Comparison of ENCODE assay signal across 25 mouse cellular contexts in the genomic region with DNA sequence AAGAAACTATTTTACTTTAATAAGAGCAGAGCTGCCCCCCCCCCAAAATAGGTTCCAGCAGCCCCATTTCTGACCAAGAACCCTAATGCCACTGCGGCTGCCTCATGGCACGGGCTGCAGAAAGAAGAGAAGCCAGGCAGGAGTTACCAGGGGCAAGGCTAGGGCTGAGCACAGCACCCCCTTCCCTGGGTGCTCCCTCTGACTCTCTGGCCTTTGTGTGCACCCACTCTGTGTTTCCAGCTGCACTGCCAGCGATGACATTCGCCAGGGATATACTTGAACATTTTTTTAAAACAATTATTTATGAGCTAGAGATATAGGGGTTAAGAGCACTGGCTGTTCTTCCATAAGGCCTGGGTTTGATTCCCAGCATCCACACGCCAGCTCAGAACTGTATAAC. TPM values are rescaled to one million over a fixed set of nuclear protein-coding genes. Genes with fewer than 3 reads are reported as not detected.
DNase-seq lines count a peak whose midpoint lies in the region; ATAC-seq lines count a peak whose summit lies in the region.
"Had no signal": no experiment of that assay in that cellular context is flagged by ENCODE, and none has a peak within 500 bp of the region (broad histone marks: within the 10 kb centered on the region; RNA-seq: fewer than 3 reads in every experiment).

No protein-coding gene starts in this region.

- ATAC-seq in forebrain, embryonic 11.5 days (replicated peaks; ENCODE audit: low FRiP score), result no peak
- ATAC-seq in forebrain, embryonic 12.5 days (ENCODE audit: low FRiP score), result no peak
- no peak for ATAC-seq in limb, embryonic 11.5 days (ENCODE audit: insufficient number of reproducible peaks, low FRiP score, low TSS enrichment, low read depth)
- ATAC-seq in midbrain, embryonic 11.5 days (ENCODE audit: low FRiP score), result no peak
- ATAC-seq in midbrain, embryonic 14.5 days (ENCODE audit: low FRiP score, low TSS enrichment), result no peak
- ATAC-seq: activated CD4-positive, CD25-positive, alpha-beta regulatory T cell, adult 4 months; CD4-positive, CD25-positive, alpha-beta regulatory T cell, adult 4 months; Patski had no signal

- no peak overlapping the region for H3K27ac ChIP-seq in forebrain, embryonic 11.5 days (ENCODE audit: low read depth, low read length)
- no peak overlapping the region for H3K27ac ChIP-seq in forebrain, embryonic 12.5 days
- no peak overlapping the region for H3K27ac ChIP-seq in heart, embryonic 10.5 days
- no peak overlapping the region for H3K27ac ChIP-seq in limb, embryonic 11.5 days (replicated peaks; ENCODE audit: low read depth, low read length)
- no peak overlapping the region for H3K27ac ChIP-seq in limb, embryonic 10.5 days
- H3K27ac ChIP-seq in midbrain, embryonic 11.5 days (ENCODE audit: low read depth, low read length), result no peak overlapping the region
- no peak overlapping the region for H3K27ac ChIP-seq in midbrain, embryonic 14.5 days (replicated peaks; ENCODE audit: low read depth, low read length)

- peaks cover 71% of the 10 kb centered on the region for H3K27me3 ChIP-seq in forebrain, embryonic 11.5 days (ENCODE audit: control insufficient read depth, insufficient read depth, low read length)
- H3K27me3 ChIP-seq in forebrain, embryonic 12.5 days, result peaks cover 89% of the 10 kb centered on the region
- H3K27me3 ChIP-seq in heart, embryonic 10.5 days (ENCODE audit: insufficient read depth, poor library complexity, severe bottlenecking), result peaks cover 97% of the 10 kb centered on the region
- peaks cover 67% of the 10 kb centered on the region for H3K27me3 ChIP-seq in limb, embryonic 11.5 days (ENCODE audit: control insufficient read depth, insufficient read depth, low read length)
- H3K27me3 ChIP-seq in limb, embryonic 10.5 days (ENCODE audit: low read depth, poor library complexity, severe bottlenecking), result peaks cover 95% of the 10 kb centered on the region
- peaks cover 77% of the 10 kb centered on the region for H3K27me3 ChIP-seq in midbrain, embryonic 11.5 days (ENCODE audit: control insufficient read depth, insufficient read depth, low read length)
- H3K27me3 ChIP-seq in midbrain, embryonic 14.5 days (ENCODE audit: control insufficient read depth, insufficient read depth, low read length), result peaks cover 77% of the 10 kb centered on the region
- H3K27me3 ChIP-seq: CH12.LX had no signal

- intact Hi-C loops in heart, postnatal 25 days (cut with DNase I), result no loop called here

- 45% methylated on average over 5 of the region's 5 CpGs for WGBS in forebrain, embryonic 11.5 days
- 35% methylated on average over 5 of the region's 5 CpGs for WGBS in forebrain, embryonic 12.5 days
- WGBS in heart, embryonic 10.5 days, result 41% methylated on average over 5 of the region's 5 CpGs
- 40% methylated on average over 5 of the region's 5 CpGs for WGBS in limb, embryonic 11.5 days
- 58% methylated on average over 5 of the region's 5 CpGs for WGBS in limb, embryonic 10.5 days
- 38% methylated on average over 5 of the region's 5 CpGs for WGBS in midbrain, embryonic 11.5 days
- 39% methylated on average over 5 of the region's 5 CpGs for WGBS in midbrain, embryonic 14.5 days

- H3K9ac ChIP-seq in forebrain, embryonic 11.5 days (ENCODE audit: low read length), result no peak overlapping the region
- no peak overlapping the region for H3K9ac ChIP-seq in forebrain, embryonic 12.5 days
- H3K9ac ChIP-seq in limb, embryonic 11.5 days (ENCODE audit: low read length), result no peak overlapping the region
- H3K9ac ChIP-seq in midbrain, embryonic 11.5 days (ENCODE audit: low read length), result no peak overlapping the region
- no peak overlapping the region for H3K9ac ChIP-seq in midbrain, embryonic 14.5 days (replicated peaks; ENCODE audit: low read length)

- DNase-seq in forebrain, embryonic 11.5 days (ENCODE audit: low spot score), result peak; percentile 43
- DNase-seq in heart, embryonic 10.5 days (ENCODE audit: low spot score), result peak; percentile 66
- no peak for DNase-seq in heart, postnatal 25 days (ENCODE audit: low spot score)
- peak; percentile 21 for DNase-seq in limb, embryonic 11.5 days (ENCODE audit: low spot score)
- no peak for DNase-seq in limb, embryonic 10.5 days (ENCODE audit: low spot score)
- DNase-seq in midbrain, embryonic 11.5 days (ENCODE audit: low spot score, missing footprints), result peak; percentile 82
- no peak for DNase-seq in midbrain, embryonic 14.5 days
- DNase-seq: adrenal gland, adult 2 months; adrenal gland, adult 8-10 months; adrenal gland, postnatal 10 days; adrenal gland, postnatal 14 days; adrenal gland, postnatal 25 days; adrenal gland, postnatal 36 days; B cell, adult 2 months; cerebellum, adult 11 months; cerebellum, adult 11-12 months had no signal

- no peak overlapping the region for H3K4me2 ChIP-seq in forebrain, embryonic 11.5 days (ENCODE audit: low read depth, low read length, severe bottlenecking)
- H3K4me2 ChIP-seq in forebrain, embryonic 12.5 days, result no peak overlapping the region
- no peak overlapping the region for H3K4me2 ChIP-seq in limb, embryonic 11.5 days (ENCODE audit: low read depth, severe bottlenecking)
- no peak overlapping the region for H3K4me2 ChIP-seq in midbrain, embryonic 11.5 days
- H3K4me2 ChIP-seq in midbrain, embryonic 14.5 days (ENCODE audit: low read length), result no peak overlapping the region

- H3K9me3 ChIP-seq in forebrain, embryonic 11.5 days (ENCODE audit: control insufficient read depth, low read length), result no peaks in the 10 kb centered on the region
- H3K9me3 ChIP-seq in forebrain, embryonic 12.5 days, result no peaks in the 10 kb centered on the region
- no peaks in the 10 kb centered on the region for H3K9me3 ChIP-seq in heart, embryonic 10.5 days
- no peaks in the 10 kb centered on the region for H3K9me3 ChIP-seq in limb, embryonic 11.5 days (ENCODE audit: control insufficient read depth, low read length)
- no peaks in the 10 kb centered on the region for H3K9me3 ChIP-seq in limb, embryonic 10.5 days (replicated peaks)
- H3K9me3 ChIP-seq in midbrain, embryonic 11.5 days (ENCODE audit: control insufficient read depth, low read length), result no peaks in the 10 kb centered on the region; the same call in 1 of the 2 replicates
- no peaks in the 10 kb centered on the region for H3K9me3 ChIP-seq in midbrain, embryonic 14.5 days (ENCODE audit: control insufficient read depth, low read length)

- H3K4me1 ChIP-seq in forebrain, embryonic 11.5 days (replicated peaks; ENCODE audit: control insufficient read depth, insufficient read depth, low read length), result peaks cover 6% of the 10 kb centered on the region; the same call in 1 of the 2 replicates
- H3K4me1 ChIP-seq in forebrain, embryonic 12.5 days, result peaks cover 15% of the 10 kb centered on the region
- H3K4me1 ChIP-seq in heart, embryonic 10.5 days, result peaks cover 21% of the 10 kb centered on the region
- H3K4me1 ChIP-seq in limb, embryonic 11.5 days (ENCODE audit: control insufficient read depth, insufficient read depth, low read length), result peaks cover 6% of the 10 kb centered on the region; the same call in 1 of the 2 replicates
- H3K4me1 ChIP-seq in limb, embryonic 10.5 days, result peaks cover 26% of the 10 kb centered on the region
- H3K4me1 ChIP-seq in midbrain, embryonic 11.5 days (ENCODE audit: control insufficient read depth, insufficient read depth, low read length), result 0 out of 2 replicates have a peak, but pooled peaks cover 5% of the 10 kb centered on the region
- no peaks in the 10 kb centered on the region for H3K4me1 ChIP-seq in midbrain, embryonic 14.5 days (ENCODE audit: control insufficient read depth, insufficient read depth, low read length)

- no peak overlapping the region for H3K4me3 ChIP-seq in forebrain, embryonic 11.5 days (ENCODE audit: low read depth, low read length)
- no peak overlapping the region for H3K4me3 ChIP-seq in forebrain, embryonic 12.5 days (replicated peaks)
- no peak overlapping the region for H3K4me3 ChIP-seq in heart, embryonic 10.5 days
- H3K4me3 ChIP-seq in limb, embryonic 11.5 days (ENCODE audit: low read depth, low read length), result no peak overlapping the region
- no peak overlapping the region for H3K4me3 ChIP-seq in limb, embryonic 10.5 days
- H3K4me3 ChIP-seq in midbrain, embryonic 11.5 days (ENCODE audit: low read depth, low read length), result no peak overlapping the region
- H3K4me3 ChIP-seq in midbrain, embryonic 14.5 days (replicated peaks; ENCODE audit: low read depth, low read length), result no peak overlapping the region

- no peaks in the 10 kb centered on the region for H3K36me3 ChIP-seq in forebrain, embryonic 11.5 days (ENCODE audit: control insufficient read depth, insufficient read depth, low read length)
- no peaks in the 10 kb centered on the region for H3K36me3 ChIP-seq in forebrain, embryonic 12.5 days (replicated peaks)
- no peaks in the 10 kb centered on the region for H3K36me3 ChIP-seq in heart, embryonic 10.5 days
- no peaks in the 10 kb centered on the region for H3K36me3 ChIP-seq in limb, embryonic 11.5 days (ENCODE audit: control insufficient read depth, insufficient read depth, low read length)
- H3K36me3 ChIP-seq in limb, embryonic 10.5 days, result no peaks in the 10 kb centered on the region
- no peaks in the 10 kb centered on the region for H3K36me3 ChIP-seq in midbrain, embryonic 11.5 days (ENCODE audit: control insufficient read depth, insufficient read depth, low read length)
- H3K36me3 ChIP-seq in midbrain, embryonic 14.5 days (ENCODE audit: control insufficient read depth, insufficient read depth, low read length), result no peaks in the 10 kb centered on the region
- H3K36me3 ChIP-seq: G1E had no signal

RNA-seq across cellular contexts. Expression of a gene that starts 6.1 kb away (rescaled TPM):
- polyA plus RNA-seq in forebrain, embryonic 11.5 days (2014; fragmentation: Nextera tagmentation; extraction: Ambion mirVana), result 0.08 TPM in 1 of 2 replicates, not detected in the other
- polyA plus RNA-seq in forebrain, embryonic 12.5 days (2016; fragmentation: Nextera tagmentation; extraction: Ambion mirVana), result not detected in 2 replicates
- polyA plus RNA-seq in heart, embryonic 10.5 days (2016; fragmentation: Nextera tagmentation; extraction: Ambion mirVana), result 0.23 and 1.6 TPM in 2 replicates
- not detected for total RNA-seq in heart, postnatal 25 days (2021)
- not detected in 2 replicates for polyA plus RNA-seq in limb, embryonic 11.5 days (2014; fragmentation: Nextera tagmentation; extraction: Ambion mirVana)
- polyA plus RNA-seq in limb, embryonic 10.5 days (2016; fragmentation: Nextera tagmentation; extraction: Ambion mirVana), result 0.35 TPM in 1 of 2 replicates, not detected in the other
- not detected in 2 replicates for polyA plus RNA-seq in midbrain, embryonic 11.5 days (2014; fragmentation: Nextera tagmentation; extraction: Ambion mirVana)
- not detected in 2 replicates for polyA plus RNA-seq in midbrain, embryonic 14.5 days (2014; fragmentation: Nextera tagmentation; extraction: Ambion mirVana)
- total RNA-seq: adrenal gland, adult 18-20 months; adrenal gland, adult 2 months; adrenal gland, adult 8-10 months; adrenal gland, postnatal 10 days; adrenal gland, postnatal 14 days; adrenal gland, postnatal 25 days; adrenal gland, postnatal 36 days; adrenal gland, postnatal 4 days; CH12.LX; G1E had no signal
- polyA plus RNA-seq: activated CD4-positive, CD25-positive, alpha-beta regulatory T cell, adult 4 months; C2C12; CD4-positive, CD25-positive, alpha-beta regulatory T cell, adult 4 months; G1E; Patski had no signal

RNA-seq across cellular contexts. Expression of a gene that starts 39.7 kb away (rescaled TPM):
- polyA plus RNA-seq in forebrain, embryonic 11.5 days (2014; fragmentation: Nextera tagmentation; extraction: Ambion mirVana), result 10.9 and 11.6 TPM in 2 replicates
- polyA plus RNA-seq in forebrain, embryonic 12.5 days (2016; fragmentation: Nextera tagmentation; extraction: Ambion mirVana), result 9.9 TPM in 2 replicates
- polyA plus RNA-seq in heart, embryonic 10.5 days (2016; fragmentation: Nextera tagmentation; extraction: Ambion mirVana), result 10.3 and 11.6 TPM in 2 replicates
- 1 to 10 TPM; 5.0 to 5.4 TPM for total RNA-seq in heart, postnatal 25 days (2021)
- polyA plus RNA-seq in limb, embryonic 11.5 days (2014; fragmentation: Nextera tagmentation; extraction: Ambion mirVana), result 10.2 and 11.0 TPM in 2 replicates
- polyA plus RNA-seq in limb, embryonic 10.5 days (2016; fragmentation: Nextera tagmentation; extraction: Ambion mirVana), result 11.5 and 11.9 TPM in 2 replicates
- 11.9 and 13.8 TPM in 2 replicates for polyA plus RNA-seq in midbrain, embryonic 11.5 days (2014; fragmentation: Nextera tagmentation; extraction: Ambion mirVana)
- 8.6 and 10.1 TPM in 2 replicates for polyA plus RNA-seq in midbrain, embryonic 14.5 days (2014; fragmentation: Nextera tagmentation; extraction: Ambion mirVana)

Comparison
In these comparisons a context has a peak if more than half of its experiments do, and no peak if none do; other contexts are left out.
1. DNase-seq: peak in forebrain, embryonic 11.5 days (single experiment), heart, embryonic 10.5 days (single experiment), limb, embryonic 11.5 days (single experiment) and midbrain, embryonic 11.5 days (single experiment); none in heart, postnatal 25 days (single experiment), limb, embryonic 10.5 days (single experiment) and midbrain, embryonic 14.5 days (single experiment).